Mouse (Mus musculus): Measurements from ENCODE around the gene Gm28870. TPM values are rescaled to one million over a fixed set of nuclear protein-coding genes. Genes with fewer than 3 reads are reported as not detected.
"Not testable (repeated sequence)": the region's sequence is repeated elsewhere in the genome, so short reads cannot be mapped to it uniquely, and the experiment has no call there.

Gm28870 gene
- total RNA-seq (2021): not detected
- long read RNA-seq, experiment 1: 0 reads
- long read RNA-seq, experiment 2: 0 reads

DNA sequence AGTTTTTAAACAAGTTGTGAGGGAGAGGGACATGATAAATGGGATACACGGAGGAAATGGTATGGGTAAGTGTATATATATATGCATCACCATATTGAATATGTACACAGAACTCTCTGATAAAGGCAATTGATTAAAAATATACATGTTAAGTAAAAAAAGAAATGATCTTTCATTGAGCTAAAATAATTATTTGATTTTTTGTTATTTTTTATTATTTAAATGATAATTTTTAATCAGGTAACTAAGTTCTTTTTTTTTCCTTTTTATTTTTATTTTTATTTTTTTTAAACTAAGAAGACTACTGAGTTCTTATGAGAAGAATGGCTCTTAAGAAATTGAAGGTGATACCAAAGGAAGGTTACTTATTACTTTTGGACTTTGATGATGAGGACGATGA lies at the start of gene Gm28870:
TSS of gene Gm28870 (plus strand) at position 301 of the 400 bp plus-strand sequence.
- H3K4me3 ChIP-seq; intact Hi-C loops (cut with DNase I); H3K27ac ChIP-seq; DNase-seq (ENCODE audit: extremely low spot score in 1 of 2, low spot score in 2 of 2): not testable (repeated sequence)

All from left cerebral cortex, adult 2 months (tissue).